Mouse (Mus musculus): ENCODE results near the gene Rxrb.
A peak's percentile ranks its signal among the peaks of the same experiment; 100 is the strongest.

The Rxrb gene

DNA sequence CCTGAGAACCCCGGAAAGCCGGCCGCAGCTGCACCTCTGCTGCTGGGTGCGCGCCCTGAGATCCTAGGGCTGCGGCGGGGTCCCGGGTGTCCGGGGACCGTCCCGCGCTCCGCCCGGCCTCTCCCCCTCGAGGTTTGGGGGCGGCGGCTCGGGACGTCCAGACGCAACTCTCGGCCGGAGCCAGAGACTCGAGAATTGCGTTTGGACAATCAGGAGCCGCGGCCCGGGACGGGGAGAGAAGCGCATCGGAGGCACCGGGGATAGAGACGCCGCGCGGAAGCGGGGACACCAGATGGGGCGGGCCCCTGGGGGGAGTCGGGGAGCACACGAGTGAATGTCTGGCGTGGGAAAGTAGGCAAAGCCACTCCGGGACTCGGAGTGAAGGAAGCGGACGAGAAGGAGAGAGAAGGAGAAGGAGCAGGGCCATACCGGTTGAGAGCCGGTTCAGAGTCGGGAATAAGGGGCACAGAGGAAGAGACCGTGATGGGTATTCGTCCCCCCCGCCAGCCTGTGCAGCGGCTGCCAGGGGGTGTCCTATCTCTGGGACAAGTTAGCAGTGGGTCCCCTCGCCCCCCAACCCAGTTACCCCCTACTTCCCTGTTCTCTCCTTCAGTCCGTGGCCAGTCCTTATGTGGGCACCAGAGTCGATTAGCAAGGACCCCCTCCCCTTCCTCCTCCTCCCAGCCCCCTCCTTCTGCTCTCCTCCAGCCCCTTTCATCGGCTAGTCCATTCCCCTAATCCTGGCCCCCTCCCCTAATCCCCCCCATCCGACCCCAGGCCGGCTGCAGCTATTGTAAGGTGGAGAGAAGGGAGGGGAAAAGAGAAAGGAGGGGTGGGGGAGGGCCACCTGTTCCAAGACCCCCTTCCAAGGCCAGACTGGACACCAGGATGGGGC is 6.5 kb upstream of the Rxrb start:
- DNase-seq (ENCODE audit: low spot score in 2 of 2) = no peak

GRCm38 (mm10) chr17:34025756-34026151 is 5.9 kb upstream of the Rxrb start:
- no peak for DNase-seq (ENCODE audit: low spot score in 2 of 2)

DNA sequence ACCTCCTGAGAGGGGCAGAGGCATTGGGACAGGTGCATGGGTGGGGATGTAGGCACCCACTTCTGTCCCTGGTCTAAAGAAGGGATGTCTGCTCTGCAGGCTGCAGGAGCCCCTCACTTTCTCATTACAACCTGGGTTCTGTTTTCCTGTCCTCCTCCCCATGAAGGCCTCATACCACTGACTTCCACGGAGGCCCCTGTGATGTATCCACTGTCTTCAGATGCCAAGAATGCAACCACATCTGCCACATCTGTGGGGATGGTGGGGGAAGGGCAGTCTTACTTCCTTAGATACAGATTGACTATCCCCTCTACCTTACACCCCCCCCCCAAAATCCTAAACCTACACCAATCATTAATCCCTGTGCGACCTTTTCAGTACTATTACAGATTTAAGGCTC is 5.4 kb upstream of the Rxrb start:
- no peak for DNase-seq (ENCODE audit: low spot score in 2 of 2)

DNA sequence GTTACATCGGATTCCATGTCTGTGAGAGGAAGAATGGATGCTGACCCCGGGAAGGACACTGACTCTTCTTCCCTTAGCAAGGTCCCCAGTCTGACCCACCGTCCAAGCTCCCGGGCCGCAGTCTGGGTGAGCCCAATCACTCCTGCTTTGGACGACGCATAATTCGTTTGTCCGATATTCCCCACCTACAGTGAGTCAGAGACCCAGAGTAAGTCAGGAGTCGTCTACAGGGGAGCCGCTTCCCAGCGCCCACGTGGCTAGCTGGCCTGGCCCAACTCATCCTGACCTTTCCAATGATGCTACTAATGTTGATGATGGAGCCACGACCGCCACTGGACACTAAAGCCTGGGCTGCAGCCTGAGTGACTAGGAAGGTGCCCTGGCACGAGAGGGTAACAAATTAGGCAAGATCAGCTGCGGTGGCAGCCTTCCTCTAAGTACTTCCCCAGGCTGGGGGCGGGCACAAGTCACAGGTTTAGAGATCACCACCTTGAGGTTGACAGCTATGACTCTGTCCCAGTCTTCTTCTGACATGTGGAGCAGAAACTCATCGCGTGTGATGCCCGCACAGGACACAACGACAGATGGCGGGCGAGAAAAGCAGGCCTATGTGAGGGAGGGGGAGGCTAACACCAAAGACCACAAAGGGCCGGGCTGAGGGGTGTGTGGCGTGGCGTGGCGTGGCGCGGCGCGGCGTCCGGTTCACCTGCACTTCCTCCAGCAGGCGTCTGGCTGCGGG is 4.5 kb upstream of the Rxrb start:
- DNase-seq (ENCODE audit: low spot score in 2 of 2) = no peak

DNA sequence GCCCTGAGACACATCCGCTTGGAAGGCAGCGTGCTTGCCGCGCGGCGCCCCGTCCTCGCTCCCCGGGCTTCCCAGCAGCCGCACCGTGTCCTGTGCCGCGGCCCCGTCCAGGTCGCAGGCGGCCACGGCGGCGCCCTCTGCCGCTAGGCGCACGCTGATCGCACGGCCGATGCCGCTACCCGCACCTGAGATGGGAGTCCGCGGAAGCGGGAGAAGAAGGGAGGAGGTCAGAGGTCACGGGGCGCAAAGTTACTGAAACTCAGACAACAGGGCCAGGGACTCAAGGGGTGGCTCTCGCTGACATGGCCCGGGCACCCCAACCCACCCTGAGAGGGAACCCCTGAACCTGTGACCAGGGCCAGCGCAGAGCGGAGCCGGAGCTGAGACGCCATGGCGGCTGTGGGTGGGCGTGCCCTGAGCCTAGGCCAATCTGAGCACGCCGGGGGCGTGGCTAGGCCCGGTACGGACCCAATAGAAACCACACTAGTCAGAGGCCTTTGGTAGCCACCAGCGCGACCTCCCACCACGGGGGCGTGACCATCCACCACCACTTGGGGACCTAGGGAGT is 3.9 kb upstream of the Rxrb start, which contains the start of gene H2-Ke6:
H2-Ke6 (minus strand) TSS at position 405 of the 568 bp plus-strand sequence.
- peak; percentile 83 to 84 for DNase-seq (ENCODE audit: low spot score in 2 of 2)

- DNase-seq (ENCODE audit: low spot score in 2 of 2) = no peak
These were observed 3.0 kb upstream of the Rxrb start for GRCm38 (mm10) chr17:34028501-34029149.

- no peak for DNase-seq (ENCODE audit: low spot score in 2 of 2)
These were observed 2.3 kb upstream of the Rxrb start for GRCm38 (mm10) chr17:34029150-34029889.

DNA sequence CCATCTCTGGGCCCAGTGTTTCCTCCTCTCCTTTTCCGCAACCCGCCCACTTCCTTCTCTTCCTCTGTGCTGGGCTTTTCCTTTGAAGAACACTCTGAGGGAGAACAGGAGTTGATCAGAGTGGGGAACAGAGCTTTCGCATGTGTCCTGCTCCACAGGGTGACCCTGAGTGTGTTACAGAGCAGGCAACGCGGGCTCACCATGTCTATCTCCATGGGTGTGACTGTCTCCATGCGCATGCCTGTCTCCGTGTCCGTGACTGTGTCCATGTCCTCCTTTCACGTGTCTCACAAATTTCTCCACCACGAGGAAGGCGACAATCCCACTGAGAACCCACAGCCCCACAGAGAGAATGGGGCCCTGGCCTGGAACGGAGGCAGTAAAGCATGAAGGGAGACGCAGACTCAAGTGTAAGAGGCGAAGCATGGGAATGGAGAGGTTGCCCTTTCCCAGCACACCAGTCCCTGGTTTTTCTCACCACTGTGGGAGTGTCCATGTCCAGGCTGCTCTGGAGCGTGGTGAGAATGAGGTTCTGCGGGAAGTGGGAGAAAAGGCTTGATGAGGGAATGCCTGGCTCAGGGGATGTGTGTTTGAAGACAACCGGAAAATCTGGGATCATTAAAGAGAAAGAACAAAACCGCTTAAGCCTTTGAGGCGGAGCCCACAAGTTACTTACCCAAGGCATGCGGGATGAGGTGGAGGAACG is 1.6 kb upstream of the Rxrb start:
- no peak for DNase-seq (ENCODE audit: low spot score in 2 of 2)

DNA sequence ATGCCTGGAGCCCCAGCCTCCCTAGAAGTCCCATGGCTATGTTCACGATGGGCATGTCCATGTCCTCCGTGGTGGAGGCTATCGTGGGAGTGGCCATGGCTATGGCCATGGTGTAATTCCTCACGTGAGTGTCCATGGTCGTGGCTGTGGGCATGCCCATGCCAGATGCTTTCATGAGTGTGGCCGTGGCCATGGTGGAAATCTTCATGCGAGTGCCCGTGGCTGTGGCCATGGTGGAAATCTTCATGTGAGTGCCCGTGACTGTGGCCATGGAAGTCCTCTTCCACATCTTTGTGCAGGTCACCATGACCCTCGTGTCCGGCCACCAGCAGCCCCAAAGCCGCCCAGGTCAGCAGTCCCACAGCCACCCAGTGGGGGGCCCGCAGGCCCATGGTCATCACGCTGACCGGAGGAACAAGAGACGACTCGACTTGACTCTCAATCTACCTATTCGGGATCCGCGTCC is 718 bp upstream of the Rxrb start:
- DNase-seq (ENCODE audit: low spot score in 2 of 2) = no peak

DNA sequence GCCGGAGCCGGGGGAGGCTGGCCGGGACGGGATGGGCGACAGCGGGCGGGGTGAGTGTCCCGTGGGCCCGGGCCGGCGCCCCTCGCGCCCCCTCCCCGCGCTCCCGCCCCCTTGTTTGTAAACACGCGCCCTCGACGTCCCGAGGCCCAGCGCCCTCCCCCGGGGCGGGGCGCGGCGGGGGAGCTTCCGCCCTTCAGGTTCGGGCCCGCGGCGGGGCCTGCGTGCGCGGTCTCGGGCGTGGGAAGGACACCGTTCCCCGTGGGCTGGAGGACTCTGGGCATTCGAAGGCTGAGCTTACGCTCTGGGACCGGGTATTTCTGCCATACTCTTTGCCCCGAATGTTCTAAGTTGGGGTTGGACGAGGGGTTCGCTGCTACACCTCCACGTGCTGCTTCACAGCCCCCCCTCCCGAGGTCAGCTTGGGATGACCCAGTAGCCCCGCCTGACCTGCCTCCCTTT is 591 bp downstream of the Rxrb start:
- no peak for DNase-seq (ENCODE audit: low spot score in 2 of 2)

DNA sequence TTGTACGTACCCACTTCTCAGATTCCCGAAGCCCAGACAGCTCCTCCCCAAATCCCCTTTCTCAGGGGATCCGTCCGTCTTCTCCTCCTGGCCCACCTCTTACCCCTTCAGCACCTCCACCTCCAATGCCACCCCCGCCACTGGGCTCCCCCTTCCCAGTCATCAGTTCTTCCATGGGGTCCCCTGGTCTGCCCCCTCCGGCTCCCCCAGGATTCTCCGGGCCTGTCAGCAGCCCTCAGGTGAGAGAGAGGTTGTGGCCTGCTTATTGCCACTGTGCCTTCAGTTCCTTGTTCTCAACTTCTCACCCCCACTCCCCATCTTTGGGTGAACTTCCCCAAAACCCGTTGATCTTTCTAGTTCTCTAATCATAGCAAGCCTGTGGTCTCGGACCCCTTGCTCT is 1.2 kb downstream of the Rxrb start:
- no peak for DNase-seq (ENCODE audit: low spot score in 2 of 2)

- no peak for DNase-seq (ENCODE audit: low spot score in 2 of 2)
These were observed 1.8 kb downstream of the Rxrb start for GRCm38 (mm10) chr17:34033441-34033840.

GRCm38 (mm10) chr17:34034064-34034463 is 2.5 kb downstream of the Rxrb start:
- peak in 1 of 2 experiments; percentile 67 for DNase-seq (ENCODE audit: low spot score in 2 of 2)

- no peak for DNase-seq (ENCODE audit: low spot score in 2 of 2)
These were observed 3.9 kb downstream of the Rxrb start for GRCm38 (mm10) chr17:34035517-34035916.

DNA sequence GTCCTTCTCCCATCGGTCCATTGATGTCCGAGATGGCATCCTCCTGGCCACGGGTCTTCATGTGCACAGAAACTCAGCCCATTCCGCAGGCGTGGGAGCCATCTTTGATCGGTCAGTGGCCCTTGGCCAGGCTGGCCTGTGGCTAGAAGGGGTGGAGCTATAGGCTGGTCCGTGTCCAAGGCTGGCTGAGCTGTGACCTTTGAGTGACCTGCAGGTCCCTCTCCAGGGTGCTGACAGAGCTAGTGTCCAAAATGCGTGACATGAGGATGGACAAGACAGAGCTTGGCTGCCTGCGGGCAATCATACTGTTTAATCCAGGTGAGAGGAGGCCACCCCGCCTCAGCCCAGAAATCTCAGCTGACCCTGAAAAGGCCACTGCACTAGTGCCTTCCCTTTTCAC is 5.0 kb downstream of the Rxrb start:
- DNase-seq (ENCODE audit: low spot score in 2 of 2) = no peak

DNA sequence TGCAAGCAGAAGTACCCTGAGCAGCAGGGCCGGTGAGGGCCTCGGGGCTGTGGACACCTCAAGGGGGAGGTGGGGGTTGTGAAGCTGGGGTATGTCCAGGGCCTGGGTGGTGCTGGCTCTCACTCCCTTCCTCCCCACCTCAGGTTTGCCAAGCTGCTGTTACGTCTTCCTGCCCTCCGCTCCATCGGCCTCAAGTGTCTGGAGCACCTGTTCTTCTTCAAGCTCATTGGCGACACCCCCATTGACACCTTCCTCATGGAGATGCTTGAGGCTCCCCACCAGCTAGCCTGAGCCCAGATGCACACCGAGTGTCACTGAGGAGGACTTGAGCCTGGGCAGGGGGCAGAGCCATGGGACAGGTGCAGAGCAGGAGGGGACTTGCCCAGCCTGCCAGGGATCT is 5.6 kb downstream of the Rxrb start:
- DNase-seq (ENCODE audit: low spot score in 2 of 2) = no peak

DNA sequence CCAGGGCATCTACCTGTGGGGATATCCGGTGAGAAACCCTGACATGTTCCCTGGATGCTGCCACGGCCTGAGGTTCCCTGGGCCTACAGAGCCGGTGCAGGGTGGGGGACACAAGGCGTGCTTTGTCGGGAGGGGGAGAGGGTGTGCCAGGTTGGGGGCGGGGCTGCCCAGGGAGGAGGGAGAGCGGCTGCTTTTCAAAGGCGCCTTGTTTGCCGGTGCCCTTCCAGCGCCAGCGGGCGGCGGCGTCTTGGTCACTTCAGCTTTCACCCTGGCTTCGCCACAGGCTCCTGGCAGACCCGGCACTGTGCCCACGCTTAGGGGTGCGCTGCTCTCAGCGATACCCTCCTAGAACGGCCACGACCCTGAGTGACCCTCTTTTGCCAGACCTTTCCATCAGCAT is 6.8 kb downstream of the Rxrb start:
- DNase-seq (ENCODE audit: low spot score in 2 of 2) = no peak

GRCm38 (mm10) chr17:34038878-34039561 is 7.4 kb downstream of the Rxrb start, which contains the start of gene Col11a2:
Gene Col11a2 (plus strand): TSS chr17:34039437.
- DNase-seq (ENCODE audit: low spot score in 2 of 2) = no peak

DNA sequence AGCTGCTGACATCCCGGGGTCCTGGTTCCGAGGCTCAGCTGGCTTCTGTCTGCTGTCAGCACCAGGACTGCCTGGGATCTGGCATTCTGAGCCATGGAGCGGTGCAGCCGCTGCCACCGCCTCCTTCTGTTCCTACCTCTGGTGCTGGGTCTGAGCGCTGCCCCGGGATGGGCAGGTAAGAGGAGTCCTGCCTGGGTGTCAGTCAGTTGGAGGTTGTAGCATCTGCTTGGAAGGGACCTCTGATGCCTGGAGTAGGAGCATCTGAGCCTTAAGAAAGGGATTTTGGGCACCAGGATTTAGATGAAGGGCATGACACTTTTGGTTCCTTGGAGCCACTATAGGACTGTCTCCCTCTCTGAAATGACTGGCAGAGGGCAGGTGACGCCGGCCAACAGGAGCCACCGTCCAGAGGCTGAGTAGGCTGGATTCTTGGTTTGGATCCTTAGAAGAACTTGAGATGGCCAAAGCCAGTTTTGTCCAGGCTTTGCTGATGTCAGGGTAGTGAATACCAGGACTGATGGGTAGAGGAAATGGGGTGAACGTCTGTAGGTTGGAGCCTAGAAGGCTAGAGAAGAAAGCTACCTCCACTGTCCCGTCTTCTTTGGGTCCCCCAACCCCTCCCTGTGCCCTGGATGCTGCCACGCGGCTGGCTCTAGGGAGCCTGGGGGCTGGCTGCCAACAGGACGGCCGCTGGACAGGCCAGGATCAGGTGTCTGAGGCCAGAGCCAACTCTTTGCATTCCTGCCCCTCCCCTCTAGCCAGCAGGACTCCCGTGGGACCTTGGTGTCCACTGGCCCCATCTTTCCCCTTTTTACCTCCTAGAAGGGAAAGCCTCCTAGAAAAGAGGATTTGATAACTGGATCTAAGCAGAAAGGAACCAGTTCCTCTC is 8.2 kb downstream of the Rxrb start:
- no peak for DNase-seq (ENCODE audit: low spot score in 2 of 2)

Measured in frontal cortex, postnatal 25 days (tissue).